Mouse (Mus musculus) midbrain, embryonic 13.5 days (tissue): ENCODE measurements around the gene Fam71e2. TPM values are rescaled to one million over a fixed set of nuclear protein-coding genes. Genes with fewer than 3 reads are reported as not detected.
"Not testable (repeated sequence)": the region's sequence is repeated elsewhere in the genome, so short reads cannot be mapped to it uniquely, and the experiment has no call there.

Experiments
- ATAC-seq: fragments of 200-750 bp; cut with Nextera tagmentation; 2 replicates; pipeline ENCODE4 v1.8.0; 2017; ENCODE audit warnings: mild to moderate bottlenecking, moderate TSS enrichment, moderate library complexity
- H3K27ac ChIP-seq: fragments of 300-500 bp; sonication (generic); 2 replicates; pipeline ENCODE4 v1.5.1; 2015; ENCODE audit warnings: inconsistent platforms, mild to moderate bottlenecking, moderate library complexity
- H3K27me3 ChIP-seq: fragments of 300-500 bp; sonication (generic); 2 replicates; pipeline ENCODE4 v1.6.1; 2015; ENCODE audit warnings: mild to moderate bottlenecking, inconsistent platforms
- H3K36me3 ChIP-seq: fragments of 300-500 bp; sonication (generic); 2 replicates; pipeline ENCODE4 v1.6.1; 2015; ENCODE audit warnings: mild to moderate bottlenecking, inconsistent platforms
- H3K4me1 ChIP-seq: fragments of 300-500 bp; sonication (generic); replicated peaks from 2 replicates; pipeline ENCODE4 v1.6.1; 2015; ENCODE audit warnings: inconsistent platforms
- H3K4me2 ChIP-seq: fragments of 300-500 bp; sonication (generic); replicated peaks from 2 replicates; pipeline ENCODE4 v1.6.1; 2015; ENCODE audit warnings: moderate library complexity, mild to moderate bottlenecking, inconsistent platforms
- H3K4me3 ChIP-seq: fragments of 300-500 bp; sonication (generic); replicated peaks from 2 replicates; pipeline ENCODE4 v1.5.1; 2015; ENCODE audit warnings: mild to moderate bottlenecking, inconsistent platforms
- H3K9ac ChIP-seq: fragments of 300-500 bp; sonication (generic); replicated peaks from 2 replicates; pipeline ENCODE4 v1.6.1; 2015; ENCODE audit warnings: mild to moderate bottlenecking, inconsistent platforms
- H3K9me3 ChIP-seq: fragments of 300-500 bp; sonication (generic); 2 replicates; pipeline ENCODE4 v1.6.1; 2016; ENCODE audit warnings: mild to moderate bottlenecking, inconsistent platforms
- WGBS: fragments of 180-500 bp; shearing (Covaris S2); methylation state at CpG from one replicate; pipeline ENCODE4 v1.1.7; 2015; 5-methylcytosine and 5-hydroxymethylcytosine counted together
- polyA plus RNA-seq: library from polyadenylated mRNA; unstranded; fragments of >200 nt; fragmentation: Nextera tagmentation; extraction: Ambion mirVana; gene quantifications from 2 replicates; pipeline ENCODE4 v1.2.1, GENCODE M21; 2015

The Fam71e2 gene
- polyA plus RNA-seq, 1 experiment from 2014 or later: not detected

DNA sequence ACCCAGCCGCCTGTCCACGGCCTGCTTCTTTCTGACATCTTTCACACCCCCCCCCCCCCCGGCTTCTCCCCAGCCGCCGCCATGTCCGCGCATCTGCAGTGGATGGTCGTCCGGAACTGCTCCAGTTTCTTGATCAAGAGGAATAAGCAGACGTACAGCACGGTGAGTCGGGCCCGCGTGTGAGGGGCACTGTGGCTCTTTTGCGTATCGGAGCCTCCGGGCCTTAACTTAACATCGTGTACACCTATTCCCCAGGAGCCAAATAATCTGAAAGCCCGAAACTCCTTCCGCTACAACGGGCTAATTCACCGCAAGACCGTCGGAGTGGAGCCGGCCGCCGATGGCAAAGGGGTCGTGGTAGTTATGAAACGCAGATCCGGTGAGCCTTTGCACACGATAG is 22.1 kb upstream of the Fam71e2 start:
- WGBS: under 1% methylated on average over 30 of the region's 31 CpGs
- ATAC-seq: not testable (repeated sequence)
- H3K9ac ChIP-seq: peak overlapping the region; percentile 91

GRCm38 (mm10) chr7:4792278-4793212 is 21.4 kb upstream of the Fam71e2 start, which contains the start of gene Rpl28:
Rpl28 (plus strand) TSS chr7:4792874.
- Histone ChIP-seq H3K36me3 (peaks cover 35% of the 10 kb centered on the region), H3K9ac (peak within 1 kb of the TSS; percentile 91), H3K4me1 (peaks cover 28% of the 10 kb centered on the region), H3K4me2 (peak within 1 kb of the TSS; percentile 89), H3K9me3 (no peaks in the 10 kb centered on the region), H3K27ac (peak within 1 kb of the TSS; percentile 85), H3K27me3 (peaks cover 16% of the 10 kb centered on the region; the same call in 1 of the 2 replicates), H3K4me3 (peak within 1 kb of the TSS; percentile 70)
- 2% methylated on average over 54 of the region's 54 CpGs for WGBS
- peak; percentile 91 for ATAC-seq

More for the DNA sequence above, 22.1 kb upstream of the Fam71e2 start:
- Histone ChIP-seq H3K4me3 (peak overlapping the region; percentile 70), H3K27me3 (peaks cover 11% of the 10 kb centered on the region; the same call in 1 of the 2 replicates), H3K27ac (peak overlapping the region; percentile 85), H3K4me1 (peaks cover 27% of the 10 kb centered on the region), H3K4me2 (peak overlapping the region; percentile 89), H3K36me3 (peaks cover 41% of the 10 kb centered on the region)
- H3K9me3 ChIP-seq: not testable (repeated sequence)

DNA sequence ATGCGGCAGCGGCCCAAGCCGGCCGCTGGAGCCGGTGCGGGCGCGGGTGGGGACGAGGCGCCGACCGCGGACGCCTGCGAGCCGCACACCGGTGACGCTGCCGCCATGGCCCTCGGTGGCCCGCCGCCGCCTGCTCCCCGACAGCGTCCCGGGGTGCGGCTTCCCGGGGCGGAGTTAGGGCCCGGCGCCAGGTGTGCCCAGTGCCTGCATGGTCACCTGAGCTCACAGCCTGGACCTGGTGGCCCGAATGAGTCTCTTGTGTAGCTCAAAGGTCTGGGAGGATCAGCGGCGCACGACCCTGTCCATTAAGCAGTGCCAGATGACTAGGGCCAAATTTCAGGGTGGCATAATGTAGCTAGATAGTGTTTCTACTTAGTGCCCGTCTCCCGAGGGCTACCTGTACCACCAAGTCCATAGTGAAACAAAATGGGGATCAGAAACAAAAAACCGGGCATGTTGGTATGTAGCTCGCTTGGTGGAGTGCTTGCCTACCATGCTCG is 18.4 kb upstream of the Fam71e2 start, which contains the start of gene Tmem238:
TSS of gene Tmem238 (minus strand) at position 221 of the 500 bp plus-strand sequence.
- H3K9ac ChIP-seq: peak within 1 kb of the TSS; percentile 81
- H3K4me1 ChIP-seq: peaks cover 26% of the 10 kb centered on the region
- peaks cover 23% of the 10 kb centered on the region; the same call in 1 of the 2 replicates for H3K27me3 ChIP-seq
- H3K4me2 ChIP-seq: peak within 1 kb of the TSS; percentile 90
- no peaks in the 10 kb centered on the region for H3K9me3 ChIP-seq
- H3K36me3 ChIP-seq: peaks cover 8% of the 10 kb centered on the region
- no peak for ATAC-seq
- peak within 1 kb of the TSS; percentile 58 for H3K27ac ChIP-seq
- 9% methylated on average over 40 of the region's 40 CpGs for WGBS
- peak within 1 kb of the TSS; percentile 55 for H3K4me3 ChIP-seq

GRCm38 (mm10) chr7:4788499-4789435 is 17.7 kb upstream of the Fam71e2 start:
- Histone ChIP-seq H3K9ac (peak overlapping the region; percentile 81), H3K9me3 (no peaks in the 10 kb centered on the region), H3K4me3 (peak overlapping the region; percentile 55), H3K36me3 (0 out of 2 replicates have a peak, but pooled peaks cover 1% of the 10 kb centered on the region), H3K27me3 (peaks cover 23% of the 10 kb centered on the region; the same call in 1 of the 2 replicates), H3K27ac (peak overlapping the region; percentile 58), H3K4me2 (peak overlapping the region; percentile 90), H3K4me1 (peaks cover 19% of the 10 kb centered on the region)
- ATAC-seq: peak; percentile 51
- WGBS: 2% methylated on average over 64 of the region's 64 CpGs

DNA sequence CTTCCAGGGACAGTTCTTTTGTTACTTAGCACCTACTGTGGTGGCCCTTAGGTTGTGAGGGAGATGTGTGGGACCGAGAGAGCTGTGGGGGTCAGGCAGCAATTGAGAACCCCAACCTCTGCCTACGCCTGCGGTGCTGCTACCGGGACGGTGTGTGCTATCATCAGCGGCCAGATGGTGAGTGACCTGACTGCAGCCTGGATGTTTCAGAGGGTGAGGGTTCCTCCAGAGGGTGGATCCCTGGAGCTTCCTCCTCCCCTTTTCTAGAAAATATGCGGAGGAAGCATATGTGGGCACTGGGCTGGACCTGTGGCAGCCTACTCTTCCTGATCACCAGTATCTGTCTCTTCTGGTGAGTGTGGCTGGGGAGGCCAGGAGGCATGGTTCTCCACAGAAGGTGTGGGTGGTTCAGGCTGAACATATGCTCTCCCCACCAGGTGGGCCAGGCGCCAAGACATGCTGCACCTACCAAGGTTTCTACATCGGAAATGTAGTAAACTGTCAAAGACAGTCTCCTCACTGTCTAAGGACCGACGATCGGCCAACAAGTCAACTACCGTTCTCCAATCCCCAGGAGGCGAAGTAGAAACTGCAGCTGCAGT is 12.7 kb upstream of the Fam71e2 start:
- H3K9ac ChIP-seq: no peak overlapping the region
- H3K27ac ChIP-seq: no peak overlapping the region
- H3K4me3 ChIP-seq: no peak overlapping the region
- H3K27me3 ChIP-seq: peaks cover 35% of the 10 kb centered on the region
- ATAC-seq: no peak
- H3K9me3 ChIP-seq: no peaks in the 10 kb centered on the region
- H3K36me3 ChIP-seq: no peaks in the 10 kb centered on the region
- no peak overlapping the region for H3K4me2 ChIP-seq
- peaks cover 6% of the 10 kb centered on the region for H3K4me1 ChIP-seq
- 87% methylated on average over 14 of the region's 14 CpGs for WGBS

DNA sequence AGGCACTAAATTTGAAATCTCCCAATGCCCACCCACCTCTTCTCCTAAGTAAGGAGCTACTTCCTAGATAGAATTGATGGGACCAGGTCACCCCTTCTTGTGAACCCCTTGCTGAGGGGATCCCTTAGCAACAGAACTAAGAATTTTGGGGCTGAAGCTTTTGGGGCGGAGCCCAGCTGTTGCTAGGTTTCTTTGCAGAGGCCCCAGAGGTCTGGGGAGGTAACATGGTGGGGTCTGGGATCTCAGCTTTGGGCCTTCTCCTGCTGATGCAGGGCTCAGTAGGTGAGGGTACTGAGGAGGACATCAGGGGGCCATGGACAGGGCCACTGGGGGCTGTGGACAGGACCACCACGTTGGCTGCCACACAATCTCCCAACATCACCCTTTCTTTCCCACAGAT is 11.7 kb upstream of the Fam71e2 start, which contains the start of the genes Il11 and Tmem190:
TSS of gene Il11 (minus strand) at position 101 of the 400 bp plus-strand sequence.
TSS of gene Tmem190 (plus strand) at position 179 of the 400 bp plus-strand sequence.
- WGBS: 70% methylated on average over 2 of the region's 2 CpGs
- Histone ChIP-seq H3K9ac (no peak within 1 kb of the TSS), H3K9me3 (no peaks in the 10 kb centered on the region), H3K27me3 (peaks cover 40% of the 10 kb centered on the region), H3K4me2 (no peak within 1 kb of the TSS), H3K27ac (no peak within 1 kb of the TSS), H3K4me1 (peaks cover 2% of the 10 kb centered on the region), H3K4me3 (no peak within 1 kb of the TSS), H3K36me3 (no peaks in the 10 kb centered on the region)
- no peak for ATAC-seq

GRCm38 (mm10) chr7:4782130-4782529 is 11.0 kb upstream of the Fam71e2 start:
- H3K27me3 ChIP-seq: peaks cover 40% of the 10 kb centered on the region
- 49% methylated on average over 3 of the region's 3 CpGs for WGBS

DNA sequence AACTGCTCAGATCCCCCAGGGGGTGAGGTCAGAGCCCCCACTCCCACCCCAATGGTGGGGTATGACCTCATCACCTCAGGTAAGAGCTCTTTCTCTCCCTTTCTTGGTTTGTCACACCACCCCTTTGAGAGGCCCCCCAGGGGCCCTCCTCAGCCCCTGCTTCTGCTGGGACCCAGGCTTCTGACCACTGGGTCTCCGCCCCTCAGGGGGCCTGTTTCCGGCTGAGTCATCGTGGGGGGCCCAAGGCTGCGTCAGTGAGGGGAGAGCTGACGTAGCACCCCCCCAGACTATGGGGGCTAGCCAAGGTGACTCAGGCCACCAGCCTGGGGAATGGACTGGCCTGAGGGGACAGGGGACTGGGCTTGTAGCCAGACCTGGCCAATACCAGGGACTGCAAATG is 8.8 kb upstream of the Fam71e2 start:
- H3K27ac ChIP-seq: no peak overlapping the region
- peaks cover 9% of the 10 kb centered on the region for H3K4me1 ChIP-seq
- H3K4me2 ChIP-seq: no peak overlapping the region
- peaks cover 60% of the 10 kb centered on the region for H3K27me3 ChIP-seq
- H3K9me3 ChIP-seq: no peaks in the 10 kb centered on the region
- no peak overlapping the region for H3K4me3 ChIP-seq
- WGBS: 43% methylated on average over 5 of the region's 5 CpGs
- no peak overlapping the region for H3K9ac ChIP-seq
- no peaks in the 10 kb centered on the region for H3K36me3 ChIP-seq
- ATAC-seq: no peak

More at GRCm38 (mm10) chr7:4782130-4782529, 11.0 kb upstream of the Fam71e2 start:
- H3K27ac ChIP-seq: no peak overlapping the region
- no peak overlapping the region for H3K4me3 ChIP-seq
- no peak overlapping the region for H3K4me2 ChIP-seq
- no peak overlapping the region for H3K9ac ChIP-seq
- no peaks in the 10 kb centered on the region for H3K9me3 ChIP-seq
- H3K36me3 ChIP-seq: no peaks in the 10 kb centered on the region
- peaks cover 4% of the 10 kb centered on the region for H3K4me1 ChIP-seq
- ATAC-seq: no peak

DNA sequence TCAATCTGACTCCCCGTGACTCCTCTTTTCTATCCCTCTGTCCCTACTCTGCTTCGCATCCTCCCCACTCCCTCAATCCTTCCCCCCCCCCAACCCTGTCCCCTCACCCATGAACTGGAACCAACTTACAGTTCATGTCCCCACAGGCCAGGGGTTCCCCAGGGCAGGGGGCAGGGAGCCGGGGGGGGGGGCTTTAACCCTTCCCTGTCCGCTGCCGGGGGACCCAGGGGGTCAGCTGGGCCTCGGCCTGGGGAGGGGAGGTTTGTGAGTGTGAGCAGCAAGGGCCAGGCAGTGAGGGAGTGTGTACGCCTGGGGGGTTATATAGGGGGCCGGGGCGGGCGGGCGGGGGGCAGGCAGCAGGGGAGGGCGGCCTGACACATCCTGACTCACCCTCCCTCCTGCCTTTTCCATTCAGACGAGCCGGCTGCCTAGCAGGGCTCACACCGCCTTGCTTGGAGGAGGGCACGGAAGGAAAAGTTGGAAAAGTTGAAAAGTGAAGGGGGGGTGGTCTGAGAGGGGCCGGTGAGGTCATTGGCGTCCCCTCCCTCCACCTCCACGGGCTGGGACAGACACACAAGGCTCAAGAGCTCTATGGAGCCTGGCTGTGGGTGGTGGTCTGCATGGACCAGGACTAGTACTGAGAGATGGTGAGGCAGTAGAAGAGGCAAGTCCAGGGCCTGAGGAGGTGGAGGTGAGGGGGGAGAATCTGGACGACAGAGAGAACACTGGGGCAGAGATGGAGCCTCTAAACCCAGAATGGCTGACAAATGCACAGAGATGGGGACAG is 6.9 kb upstream of the Fam71e2 start:
- no peak overlapping the region for H3K4me3 ChIP-seq
- H3K27ac ChIP-seq: no peak overlapping the region
- no peaks in the 10 kb centered on the region for H3K9me3 ChIP-seq
- peaks cover 63% of the 10 kb centered on the region for H3K27me3 ChIP-seq
- H3K4me1 ChIP-seq: peaks cover 9% of the 10 kb centered on the region
- no peak overlapping the region for H3K9ac ChIP-seq
- 6% methylated on average over 15 of the region's 20 CpGs for WGBS
- ATAC-seq: no peak
- H3K4me2 ChIP-seq: no peak overlapping the region
- no peaks in the 10 kb centered on the region for H3K36me3 ChIP-seq
